Mouse (Mus musculus): ENCODE data around the gene Pde4b.

Pde4b gene

GRCm38 (mm10) chr4:102287172-102287571, 199.8 kb downstream of the Pde4b start:
- in situ Hi-C loops (cut with MseI, MboI), result no loop called here

GRCm38 (mm10) chr4:102290052-102290734, 202.8 kb downstream of the Pde4b start:
- in situ Hi-C loops (cut with MseI, MboI), result no loop called here

GRCm38 (mm10) chr4:102297558-102297957, 210.2 kb downstream of the Pde4b start:
- in situ Hi-C loops (cut with MseI, MboI), result no loop called here

GRCm38 (mm10) chr4:102302568-102302967, 215.2 kb downstream of the Pde4b start:
- in situ Hi-C loops (cut with MseI, MboI), result no loop called here

GRCm38 (mm10) chr4:102307661-102308297, 220.4 kb downstream of the Pde4b start:
- in situ Hi-C loops (cut with MseI, MboI), result no loop called here

GRCm38 (mm10) chr4:102310630-102311029, 223.3 kb downstream of the Pde4b start:
- in situ Hi-C loops (cut with MseI, MboI), result no loop called here

GRCm38 (mm10) chr4:102316011-102316410, 228.7 kb downstream of the Pde4b start:
- in situ Hi-C loops (cut with MseI, MboI), result no loop called here

GRCm38 (mm10) chr4:102316699-102317285, 229.4 kb downstream of the Pde4b start:
- in situ Hi-C loops (cut with MseI, MboI), result no loop called here

GRCm38 (mm10) chr4:102318596-102318995, 231.3 kb downstream of the Pde4b start:
- in situ Hi-C loops (cut with MseI, MboI), result no loop called here

- in situ Hi-C loops (cut with MseI, MboI), result no loop called here
Measured at GRCm38 (mm10) chr4:102321340-102321739, 234.0 kb downstream of the Pde4b start.

- in situ Hi-C loops (cut with MseI, MboI), result no loop called here
Measured at GRCm38 (mm10) chr4:102332386-102332785, 245.0 kb downstream of the Pde4b start.

- in situ Hi-C loops (cut with MseI, MboI), result no loop called here
Measured at GRCm38 (mm10) chr4:102332885-102333284, 245.5 kb downstream of the Pde4b start.

- in situ Hi-C loops (cut with MseI, MboI), result no loop called here
Measured at GRCm38 (mm10) chr4:102346911-102347492, 259.7 kb downstream of the Pde4b start.

GRCm38 (mm10) chr4:102351476-102352475, 264.4 kb downstream of the Pde4b start:
- in situ Hi-C loops (cut with MseI, MboI), result no loop called here

GRCm38 (mm10) chr4:102353641-102354403, 266.5 kb downstream of the Pde4b start:
- in situ Hi-C loops (cut with MseI, MboI), result no loop called here

- in situ Hi-C loops (cut with MseI, MboI), result no loop called here
Measured at GRCm38 (mm10) chr4:102368105-102368735, 280.9 kb downstream of the Pde4b start.

GRCm38 (mm10) chr4:102374614-102375013, 287.3 kb downstream of the Pde4b start:
- in situ Hi-C loops (cut with MseI, MboI), result no loop called here

- in situ Hi-C loops (cut with MseI, MboI), result no loop called here
Measured at GRCm38 (mm10) chr4:102382763-102383505, 295.6 kb downstream of the Pde4b start.

- in situ Hi-C loops (cut with MseI, MboI), result no loop called here
Measured at GRCm38 (mm10) chr4:102393605-102394004, 306.3 kb downstream of the Pde4b start.
